Mouse (Mus musculus) brain, embryonic 14.5 days (tissue): ENCODE results near the gene St8sia6.

Source experiments
- CTCF ChIP-seq: fragments of 200-500 bp; IDR thresholded peaks from 2 replicates; pipeline ENCODE4 v1.5.1; 2012; ENCODE audit warnings: inconsistent platforms, mild to moderate bottlenecking, moderate library complexity, borderline replicate concordance; ENCODE audit not compliant: insufficient read depth, insufficient read length; ENCODE audit errors: extremely low read depth
- POLR2A ChIP-seq: fragments of 200-500 bp; IDR thresholded peaks from 2 replicates; pipeline ENCODE4 v1.6.1; 2012; ENCODE audit warnings: mild to moderate bottlenecking, inconsistent platforms, borderline replicate concordance; ENCODE audit not compliant: poor library complexity, insufficient read depth, insufficient read length, severe bottlenecking; ENCODE audit errors: extremely low read depth

DNA sequence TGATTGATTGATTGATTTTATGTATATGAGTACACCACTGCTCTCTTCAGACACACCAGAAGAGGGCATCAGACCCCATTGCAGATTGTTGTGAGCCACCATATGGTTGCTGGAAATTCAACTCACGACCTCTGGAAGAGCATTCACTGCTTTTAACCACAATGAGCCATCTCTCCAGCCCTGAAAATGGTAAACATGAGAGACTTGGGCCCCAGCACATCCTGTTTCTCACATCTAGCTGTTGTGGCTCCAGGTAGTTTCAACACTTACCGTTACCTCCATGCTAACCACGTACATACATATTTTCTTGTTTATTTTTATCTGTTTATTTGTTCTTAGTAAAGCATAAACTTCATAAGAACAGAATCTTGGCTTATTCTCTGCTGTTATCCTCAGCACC lies 42.4 kb upstream of the St8sia6 start:
- no peak for TF ChIP-seq CTCF
- no peak for TF ChIP-seq POLR2A
